Comparison of ENCODE assay signal across 27 mouse cellular contexts in the genomic region with DNA sequence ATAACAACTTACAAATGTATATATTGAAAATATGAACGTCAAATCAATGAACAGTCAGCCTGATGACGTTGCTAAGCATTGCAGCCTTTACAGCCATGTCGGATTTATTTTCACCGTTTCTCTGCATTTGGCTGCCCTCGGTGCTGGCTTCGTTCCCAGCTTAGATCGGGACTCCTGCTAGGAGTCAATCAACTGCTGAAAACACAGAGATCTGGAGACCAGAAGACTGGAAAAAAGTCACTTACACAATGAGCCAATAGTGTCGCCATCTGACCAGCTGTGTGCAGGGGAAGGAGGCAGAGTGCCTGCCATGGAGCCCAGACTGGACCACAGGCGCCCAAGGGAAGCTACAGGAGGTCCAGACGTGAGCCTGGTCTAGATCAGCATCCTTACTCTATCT. TPM values are rescaled to one million over a fixed set of nuclear protein-coding genes. Genes with fewer than 3 reads are reported as not detected.
DNase-seq lines count a peak whose midpoint lies in the region; ATAC-seq and TF ChIP-seq lines count a peak whose summit lies in the region.
"Had no signal": no experiment of that assay in that cellular context is flagged by ENCODE, and none has a peak within 500 bp of the region (broad histone marks: within the 10 kb centered on the region; RNA-seq: fewer than 3 reads in every experiment).

No protein-coding gene starts in this region.

- no peak for TF ChIP-seq CTCF in lung, embryonic 14.5 days (IDR thresholded peaks at IDR 0.05; ENCODE audit: low read depth)
- no peak for TF ChIP-seq CTCF in brain, embryonic 14.5 days (IDR thresholded peaks at IDR 0.05; ENCODE audit: borderline replicate concordance, extremely low read depth, insufficient read depth, insufficient read length)

- H3K36me3 ChIP-seq in hindbrain, embryonic 15.5 days = no peaks in the 10 kb centered on the region
- H3K36me3 ChIP-seq in hindbrain, embryonic 13.5 days = no peaks in the 10 kb centered on the region
- no peaks in the 10 kb centered on the region for H3K36me3 ChIP-seq in lung, embryonic 14.5 days (ENCODE audit: insufficient read depth)
- H3K36me3 ChIP-seq: embryonic facial prominence, embryonic 15.5 days; forebrain, embryonic 15.5 days; heart, embryonic 13.5 days; intestine, embryonic 15.5 days; limb, embryonic 12.5 days; liver, embryonic 13.5 days; neural tube, embryonic 13.5 days had no signal

- peak; percentile 21 to 32 for DNase-seq in cerebellum, postnatal 25 days
- no peak for DNase-seq in cerebellum, adult 9-11 months
- DNase-seq in lung, embryonic 14.5 days = peak; percentile 50
- no peak for DNase-seq in lung, postnatal 14 days
- DNase-seq in brain, embryonic 14.5 days (ENCODE audit: low read depth) = peak; percentile 52
- no peak for DNase-seq in gastrocnemius, adult 18-20 months (ENCODE audit: low spot score)
- DNase-seq: gastrocnemius, postnatal 10 days; heart, postnatal 10 days; kidney, postnatal 4 days; layer of hippocampus, postnatal 36 days; liver, embryonic 13.5 days; lung, adult 18-20 months had no signal

- H3K4me1 ChIP-seq in hindbrain, embryonic 15.5 days (replicated peaks) = peaks cover 6% of the 10 kb centered on the region; the same call in 1 of the 2 replicates
- H3K4me1 ChIP-seq in hindbrain, embryonic 13.5 days (replicated peaks) = peaks cover 7% of the 10 kb centered on the region; the same call in 1 of the 2 replicates
- H3K4me1 ChIP-seq in lung, embryonic 14.5 days (ENCODE audit: insufficient read depth) = no peaks in the 10 kb centered on the region
- H3K4me1 ChIP-seq: embryonic facial prominence, embryonic 15.5 days; intestine, embryonic 15.5 days; limb, embryonic 12.5 days; liver, embryonic 13.5 days; neural tube, embryonic 13.5 days had no signal

- TF ChIP-seq POLR2A in brain, embryonic 14.5 days (IDR thresholded peaks at IDR 0.05; ENCODE audit: borderline replicate concordance, extremely low read depth, insufficient read depth, insufficient read length, poor library complexity, severe bottlenecking) = no peak

- 53% methylated on average over 10 of the region's 10 CpGs for WGBS in hindbrain, embryonic 15.5 days
- WGBS in hindbrain, embryonic 13.5 days = 60% methylated on average over 10 of the region's 10 CpGs
- 49% methylated on average over 10 of the region's 10 CpGs for WGBS in lung, embryonic 14.5 days

- H3K9ac ChIP-seq in hindbrain, embryonic 15.5 days = no peak overlapping the region
- H3K9ac ChIP-seq in hindbrain, embryonic 13.5 days = no peak overlapping the region
- no peak overlapping the region for H3K9ac ChIP-seq in lung, embryonic 14.5 days
- H3K9ac ChIP-seq: embryonic facial prominence, embryonic 15.5 days; forebrain, embryonic 15.5 days; heart, embryonic 13.5 days; intestine, embryonic 15.5 days; limb, embryonic 12.5 days; liver, embryonic 13.5 days; neural tube, embryonic 13.5 days had no signal

- H3K4me2 ChIP-seq in hindbrain, embryonic 15.5 days = no peak overlapping the region
- H3K4me2 ChIP-seq in hindbrain, embryonic 13.5 days = no peak overlapping the region
- no peak overlapping the region for H3K4me2 ChIP-seq in lung, embryonic 14.5 days
- H3K4me2 ChIP-seq: embryonic facial prominence, embryonic 15.5 days; forebrain, embryonic 15.5 days; heart, embryonic 13.5 days; intestine, embryonic 15.5 days; limb, embryonic 12.5 days; liver, embryonic 13.5 days; neural tube, embryonic 13.5 days had no signal

- no peaks in the 10 kb centered on the region for H3K9me3 ChIP-seq in hindbrain, embryonic 15.5 days
- H3K9me3 ChIP-seq in hindbrain, embryonic 13.5 days = no peaks in the 10 kb centered on the region
- no peaks in the 10 kb centered on the region for H3K9me3 ChIP-seq in lung, embryonic 14.5 days (ENCODE audit: low read depth, low read length)
- H3K9me3 ChIP-seq: embryonic facial prominence, embryonic 15.5 days; forebrain, embryonic 15.5 days; heart, embryonic 13.5 days; intestine, embryonic 15.5 days; limb, embryonic 12.5 days; liver, embryonic 13.5 days; neural tube, embryonic 13.5 days had no signal

- no peak overlapping the region for H3K27ac ChIP-seq in hindbrain, embryonic 15.5 days (replicated peaks)
- H3K27ac ChIP-seq in hindbrain, embryonic 13.5 days = no peak overlapping the region
- H3K27ac ChIP-seq in lung, embryonic 14.5 days (ENCODE audit: low read depth) = no peak overlapping the region
- H3K27ac ChIP-seq: embryonic facial prominence, embryonic 15.5 days; forebrain, embryonic 15.5 days; heart, embryonic 13.5 days; intestine, embryonic 15.5 days; kidney, postnatal 0 days; limb, embryonic 12.5 days; liver, embryonic 13.5 days; neural tube, embryonic 13.5 days had no signal

- no peak overlapping the region for H3K4me3 ChIP-seq in hindbrain, embryonic 15.5 days
- H3K4me3 ChIP-seq in hindbrain, embryonic 13.5 days = no peak overlapping the region
- no peak overlapping the region for H3K4me3 ChIP-seq in lung, embryonic 14.5 days (ENCODE audit: low read depth, low read length)
- H3K4me3 ChIP-seq: embryonic facial prominence, embryonic 15.5 days; forebrain, embryonic 15.5 days; heart, embryonic 13.5 days; intestine, embryonic 15.5 days; limb, embryonic 12.5 days; liver, embryonic 13.5 days; neural tube, embryonic 13.5 days had no signal

- ATAC-seq in hindbrain, embryonic 15.5 days (ENCODE audit: low FRiP score, low read depth) = peak; percentile 63; the same call in 1 of the 2 replicates
- no peak for ATAC-seq in hindbrain, embryonic 13.5 days (ENCODE audit: low FRiP score)
- no peak for ATAC-seq in lung, embryonic 14.5 days (ENCODE audit: insufficient read depth)
- ATAC-seq: forebrain, embryonic 15.5 days; intestine, embryonic 15.5 days; Patski had no signal

- H3K27me3 ChIP-seq in hindbrain, embryonic 15.5 days = no peaks in the 10 kb centered on the region
- no peaks in the 10 kb centered on the region for H3K27me3 ChIP-seq in hindbrain, embryonic 13.5 days
- H3K27me3 ChIP-seq in lung, embryonic 14.5 days (ENCODE audit: insufficient read depth, low read length) = no peaks in the 10 kb centered on the region
- H3K27me3 ChIP-seq: embryonic facial prominence, embryonic 15.5 days; forebrain, embryonic 15.5 days; heart, embryonic 13.5 days; intestine, embryonic 15.5 days; liver, embryonic 13.5 days; neural tube, embryonic 13.5 days; Patski had no signal

RNA-seq across cellular contexts. Expression of gene Wdr72, which starts 43.4 kb away (rescaled TPM):
- 0.90 and 0.97 TPM in 2 replicates for polyA plus RNA-seq in hindbrain, embryonic 15.5 days (2015; fragmentation: Nextera tagmentation; extraction: Ambion mirVana)
- polyA plus RNA-seq in hindbrain, embryonic 13.5 days (2015; fragmentation: Nextera tagmentation; extraction: Ambion mirVana) = 0.60 and 0.68 TPM in 2 replicates
- 0.37 and 0.42 TPM in 2 replicates for polyA plus RNA-seq in lung, embryonic 14.5 days (2014; fragmentation: Nextera tagmentation; extraction: Ambion mirVana)
- polyA plus RNA-seq in brain, embryonic 14.5 days (2012; rRNA removed) = 0.25 and 0.37 TPM in 2 replicates
- not detected for total RNA-seq in gastrocnemius, adult 18-20 months (2021)
- total RNA-seq: common myeloid progenitor, adult 5-6 weeks; hematopoietic stem cell, adult 5-6 weeks; left cerebral cortex, postnatal 10 days; MEL had no signal
- polyA plus RNA-seq: small intestine, adult 2 months had no signal

Comparison
In these comparisons a context has a peak if more than half of its experiments do, and no peak if none do; other contexts are left out.
1. DNase-seq: peak in cerebellum, postnatal 25 days (2 of 2), lung, embryonic 14.5 days (single experiment) and brain, embryonic 14.5 days (single experiment); none in cerebellum, adult 9-11 months (single experiment), lung, postnatal 14 days (single experiment) and gastrocnemius, adult 18-20 months (single experiment).